Mouse (Mus musculus): ENCODE measurements around the gene Fat4.

Fat4 gene

GRCm38 (mm10) chr3:38907676-38908425 is 21.1 kb downstream of the Fat4 start:
- DNase-seq, result no peak

DNA sequence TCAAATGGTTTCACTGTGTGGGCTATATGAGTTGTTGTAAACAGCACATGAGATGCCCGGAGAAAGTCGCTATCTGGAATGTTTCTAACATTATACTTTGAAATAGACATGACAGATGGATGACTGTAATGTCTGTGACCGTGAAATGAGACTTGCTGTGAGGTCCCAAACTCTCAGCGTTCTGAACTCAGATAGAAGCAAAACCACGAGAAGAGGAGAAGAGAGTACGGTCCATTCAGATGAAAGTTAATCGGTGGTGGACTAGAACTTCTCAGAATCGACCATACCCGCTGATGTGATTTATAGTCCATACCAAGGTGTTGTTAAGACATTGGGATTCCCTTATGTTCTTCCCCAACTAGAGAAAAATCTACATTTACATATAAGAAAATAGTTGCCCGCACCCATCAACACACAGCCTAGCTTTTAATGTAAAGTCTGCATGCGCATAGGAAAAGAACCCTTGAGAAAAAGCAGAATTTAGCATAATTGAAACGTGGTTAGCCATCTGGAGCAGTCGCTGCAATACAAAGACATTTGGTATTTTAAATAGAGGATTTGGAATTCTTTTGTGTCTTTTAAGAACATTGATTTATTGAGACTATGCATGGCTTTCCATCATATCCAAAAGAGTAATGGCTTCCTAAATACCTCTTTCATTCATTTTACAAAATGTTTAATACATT is 21.8 kb downstream of the Fat4 start:
- no peak for DNase-seq

DNA sequence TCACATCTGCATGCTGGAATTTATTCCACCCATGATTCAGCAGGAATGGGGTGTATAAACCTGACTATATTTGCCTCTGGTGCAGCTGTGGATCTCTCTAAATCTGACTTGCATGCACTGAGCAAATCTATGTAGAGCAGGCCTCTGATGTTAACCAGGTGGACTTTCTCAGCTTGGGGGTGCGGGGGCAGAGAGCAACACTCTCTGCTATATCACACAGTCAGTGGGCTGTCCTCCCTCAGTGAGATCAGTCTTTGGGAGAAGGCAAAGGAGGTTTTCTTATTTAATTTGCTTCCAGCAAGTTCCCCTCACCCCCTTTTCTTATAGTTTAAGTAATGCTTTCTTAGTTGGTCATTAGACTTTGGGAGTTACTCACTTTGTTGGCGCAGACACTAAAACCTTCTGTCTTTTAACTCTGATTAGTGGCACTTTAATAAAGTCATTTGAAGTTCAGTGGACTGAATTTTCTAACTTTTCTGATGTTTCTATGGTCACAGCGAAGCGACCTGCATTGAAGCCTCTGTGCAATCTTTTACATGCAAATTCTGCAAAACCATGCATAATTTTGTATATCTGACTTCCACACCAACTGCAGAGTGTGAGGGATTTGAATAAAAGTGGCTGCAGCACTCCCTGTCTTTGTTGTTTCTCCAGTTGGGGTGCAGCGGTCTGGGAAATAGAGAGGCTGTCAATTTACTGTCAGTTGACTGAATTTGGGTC is 26.2 kb downstream of the Fat4 start:
- no peak for DNase-seq

DNA sequence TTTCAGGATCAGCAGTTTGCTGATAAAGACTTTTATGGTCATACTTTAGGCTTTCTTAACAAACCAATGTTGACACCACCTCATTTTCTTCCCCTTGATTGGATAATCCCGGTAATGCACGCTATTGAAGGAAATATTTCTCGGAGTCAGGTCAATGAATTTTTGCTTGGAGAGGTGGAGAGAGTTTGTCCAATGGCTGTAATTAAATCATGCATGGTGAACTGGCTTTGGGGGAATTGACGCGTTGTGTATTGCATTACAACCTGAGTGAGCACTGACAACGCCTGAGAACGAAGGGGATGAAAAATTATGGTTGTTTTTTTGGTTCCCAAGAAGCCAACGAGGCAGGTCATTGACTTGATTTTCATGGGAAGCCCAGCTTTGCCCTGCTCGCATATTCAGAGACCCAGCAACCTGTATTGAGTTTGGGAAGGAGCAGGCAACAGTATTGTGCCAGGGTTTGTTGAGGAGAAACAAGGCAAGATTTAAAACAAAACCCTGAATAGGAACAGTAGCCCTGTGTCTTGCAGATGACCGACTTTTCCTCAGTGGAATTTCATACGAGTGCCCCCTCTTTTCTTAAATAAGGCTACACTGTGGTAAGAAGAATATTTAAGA is 26.9 kb downstream of the Fat4 start:
- no peak for DNase-seq

DNA sequence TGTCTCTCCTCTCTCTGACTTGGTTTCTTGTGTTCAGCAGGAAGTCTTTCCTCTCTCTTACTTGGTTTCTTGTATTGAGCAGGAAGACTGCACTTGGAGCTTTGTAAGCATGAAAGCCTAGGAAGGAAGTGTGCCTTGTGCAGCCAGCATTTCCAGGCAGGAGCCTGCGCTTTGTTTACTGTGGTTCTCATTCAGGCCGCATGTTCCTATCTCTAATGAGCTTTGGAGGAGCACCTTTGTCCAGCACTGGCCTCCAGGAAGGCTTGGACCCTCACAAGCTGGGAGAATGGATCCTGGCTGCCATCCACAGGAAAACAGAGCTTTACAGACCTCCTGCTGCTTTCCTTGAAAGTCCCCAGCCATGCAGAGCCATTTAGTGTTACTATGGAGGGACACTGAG is 32.2 kb downstream of the Fat4 start:
- DNase-seq, result no peak

DNA sequence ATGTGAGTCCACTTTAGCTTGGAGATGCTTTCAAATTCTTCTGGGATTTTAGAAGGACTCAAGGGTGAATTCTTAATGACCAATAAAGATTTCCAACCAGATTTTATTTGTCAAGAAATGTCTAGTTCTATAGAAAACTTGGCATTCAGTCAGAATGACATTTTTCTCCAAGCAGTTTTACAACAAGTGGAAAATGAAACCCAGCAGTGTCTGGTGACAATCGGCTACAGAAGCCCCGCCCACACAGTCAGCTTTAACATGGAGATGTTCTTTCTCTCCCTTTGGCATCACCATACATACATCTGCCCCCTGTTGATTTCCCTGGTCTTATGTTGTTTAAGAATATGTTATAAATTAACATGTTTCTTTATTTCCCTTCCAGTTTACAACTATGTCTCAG is 34.3 kb downstream of the Fat4 start:
- DNase-seq, result no peak

- DNase-seq, result no peak
Measured at GRCm38 (mm10) chr3:38923251-38923686, 36.5 kb downstream of the Fat4 start.

DNA sequence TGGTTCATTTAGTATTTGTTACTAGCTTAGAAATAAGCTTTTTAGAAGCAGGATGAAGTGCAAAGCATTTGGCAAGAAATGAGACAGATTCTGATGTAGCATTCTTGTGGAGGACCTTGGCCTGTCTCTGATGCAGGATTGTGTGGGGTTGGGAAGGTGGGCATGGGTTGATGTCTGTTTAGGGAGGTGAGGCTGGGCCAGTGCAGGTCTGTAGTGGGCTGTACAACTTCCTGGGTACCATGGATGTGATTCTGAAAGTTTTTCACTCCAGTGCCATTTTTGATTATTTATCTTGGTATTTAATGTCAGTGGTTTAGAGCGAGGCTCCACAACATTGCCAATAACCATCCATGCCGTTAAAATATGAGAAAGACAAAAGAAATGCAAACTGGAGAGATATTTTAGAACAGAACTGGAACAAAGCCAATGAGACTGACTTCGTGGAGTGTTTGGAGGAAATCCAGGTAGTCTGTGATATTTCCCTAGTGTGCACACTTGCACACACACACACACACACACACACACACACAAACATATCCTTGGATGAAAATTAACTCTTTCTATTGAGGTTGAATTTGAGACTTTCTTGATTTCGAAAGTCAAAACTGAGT is 41.4 kb downstream of the Fat4 start:
- no peak for DNase-seq

DNA sequence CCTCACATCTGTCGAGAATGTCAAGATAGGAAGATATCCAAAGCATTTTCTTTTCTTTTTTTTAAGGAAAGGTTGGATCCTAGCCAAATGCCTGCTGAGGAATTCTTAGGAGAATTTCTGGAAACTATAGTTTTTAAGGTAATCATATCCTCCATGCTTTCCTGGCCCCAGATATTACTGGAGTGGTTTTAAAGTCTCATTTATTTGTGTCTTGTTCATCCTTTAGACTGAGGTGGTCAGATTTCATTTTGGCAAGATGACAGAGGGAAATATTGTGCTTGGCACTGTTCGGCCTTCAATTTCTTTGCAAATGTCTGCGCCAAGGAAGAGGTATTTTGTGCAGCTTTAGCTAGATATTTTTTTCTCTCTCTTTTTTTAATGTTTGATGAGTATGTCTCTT is 42.0 kb downstream of the Fat4 start:
- no peak for DNase-seq

DNA sequence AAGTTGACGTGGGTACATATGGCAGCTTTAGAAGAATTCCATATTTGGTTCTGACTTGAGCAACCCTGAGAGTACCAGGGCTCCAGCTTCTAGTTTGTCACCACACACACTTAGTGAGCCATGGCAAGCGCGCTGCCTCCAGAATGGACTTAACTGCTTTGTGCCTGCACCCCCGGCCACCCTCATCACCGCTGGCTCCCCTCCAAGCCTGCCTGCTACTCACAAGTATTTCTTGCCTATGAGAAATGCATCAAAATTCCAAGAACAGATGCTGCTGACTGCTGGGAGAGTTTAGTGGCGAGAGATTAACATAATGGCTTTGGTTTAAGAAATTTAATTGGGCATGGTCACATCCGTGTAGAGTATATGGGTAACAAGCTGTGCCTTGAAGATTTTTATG is 48.0 kb downstream of the Fat4 start:
- no peak for DNase-seq

GRCm38 (mm10) chr3:38936485-38936884 is 49.7 kb downstream of the Fat4 start:
- no peak for DNase-seq

DNA sequence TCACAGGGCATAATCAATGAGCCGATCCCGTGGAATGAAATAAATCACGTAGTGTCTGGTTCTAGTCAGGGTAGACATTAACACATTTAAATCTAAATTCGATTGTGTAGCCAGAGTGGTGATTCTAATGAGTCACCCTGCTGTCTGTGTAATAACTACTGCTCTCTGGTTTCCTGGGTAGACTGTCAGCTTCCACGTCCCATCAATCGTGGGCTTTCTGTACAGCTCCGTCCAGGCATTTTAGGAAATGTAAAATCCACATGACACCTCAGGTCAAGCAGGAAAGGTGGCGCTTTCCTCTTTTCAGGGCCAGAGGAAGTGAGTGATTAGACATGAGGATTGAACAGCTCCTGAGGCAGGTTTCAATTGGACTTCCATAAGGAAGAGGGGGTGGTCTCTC is 50.4 kb downstream of the Fat4 start:
- DNase-seq, result no peak

DNA sequence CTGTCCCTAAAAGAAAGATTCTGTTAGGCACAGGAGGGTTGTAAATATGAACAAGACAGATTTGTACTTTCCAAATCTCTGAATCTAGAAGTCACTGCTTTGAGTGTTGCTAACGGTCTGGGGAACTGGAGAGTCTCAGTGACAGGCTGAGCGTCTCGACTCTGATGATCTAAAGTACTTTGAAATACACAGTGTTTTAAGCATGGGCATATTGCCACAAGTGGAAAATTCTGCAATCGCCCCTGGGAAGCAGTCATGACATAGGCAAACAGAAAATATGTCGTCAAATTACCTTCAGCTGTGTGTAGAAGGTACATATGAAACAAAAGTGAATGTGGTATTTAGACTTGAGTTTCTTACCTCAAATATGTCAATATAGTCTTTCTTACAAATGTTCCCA is 51.4 kb downstream of the Fat4 start:
- DNase-seq, result no peak

- DNase-seq, result no peak
Measured at GRCm38 (mm10) chr3:38939573-38939972, 52.8 kb downstream of the Fat4 start.

DNA sequence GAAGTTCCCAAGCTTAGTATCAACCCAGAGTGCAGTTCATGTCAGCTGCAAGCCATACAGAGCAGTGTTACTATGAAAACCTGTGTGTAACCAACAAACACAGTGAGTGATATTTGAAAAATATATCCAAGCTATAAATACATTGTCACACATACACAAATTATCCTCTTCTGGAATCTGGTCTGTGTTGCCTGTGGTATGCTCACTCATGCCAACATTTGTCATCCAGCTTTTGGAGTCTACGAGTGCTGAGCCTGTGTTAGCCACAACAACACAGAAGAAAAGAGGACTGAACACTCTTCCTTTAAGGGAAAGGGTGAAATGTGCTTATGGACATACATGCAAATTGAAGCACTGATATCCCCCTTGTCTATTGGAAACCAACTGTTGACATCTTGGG is 53.6 kb downstream of the Fat4 start:
- no peak for DNase-seq

DNA sequence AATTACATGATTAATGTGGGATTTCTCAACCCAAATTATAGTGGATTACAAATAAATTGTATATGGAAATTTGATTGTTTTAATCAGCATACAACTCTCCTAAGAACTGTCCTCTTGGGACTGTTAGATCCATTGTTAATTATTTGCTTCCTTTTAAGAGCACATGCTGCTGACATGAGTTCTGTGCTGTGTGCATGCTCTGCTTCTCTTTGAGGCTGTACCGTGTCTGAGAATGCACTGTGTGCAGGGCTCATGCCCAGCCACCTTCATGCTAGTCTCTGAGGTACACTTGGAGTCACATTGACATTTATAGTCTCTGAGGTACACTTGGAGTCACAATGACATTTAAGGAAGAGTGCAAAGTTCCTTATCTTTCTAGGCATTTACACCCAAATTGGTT is 58.4 kb downstream of the Fat4 start:
- no peak for DNase-seq

GRCm38 (mm10) chr3:38947706-38948105 is 61.0 kb downstream of the Fat4 start:
- no peak for DNase-seq

DNA sequence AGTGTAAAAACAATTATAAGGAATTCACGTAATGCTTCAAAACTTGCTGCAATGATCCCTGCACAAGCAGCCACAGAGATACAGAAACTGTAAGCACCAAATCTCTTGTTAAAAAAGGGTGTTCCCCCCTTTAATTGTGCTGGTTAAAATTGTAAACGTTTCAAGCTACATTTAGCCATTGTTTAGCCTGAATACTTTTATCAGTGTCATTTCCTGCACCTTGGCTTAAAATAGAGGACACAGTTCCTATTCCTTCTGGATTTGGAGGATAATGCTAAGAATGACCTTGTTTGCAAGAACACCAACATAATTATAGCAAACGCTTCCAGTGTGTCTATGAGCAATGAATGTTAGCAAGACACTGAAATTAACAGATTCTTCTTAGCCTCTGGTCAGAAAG is 65.9 kb downstream of the Fat4 start:
- no peak for DNase-seq

DNA sequence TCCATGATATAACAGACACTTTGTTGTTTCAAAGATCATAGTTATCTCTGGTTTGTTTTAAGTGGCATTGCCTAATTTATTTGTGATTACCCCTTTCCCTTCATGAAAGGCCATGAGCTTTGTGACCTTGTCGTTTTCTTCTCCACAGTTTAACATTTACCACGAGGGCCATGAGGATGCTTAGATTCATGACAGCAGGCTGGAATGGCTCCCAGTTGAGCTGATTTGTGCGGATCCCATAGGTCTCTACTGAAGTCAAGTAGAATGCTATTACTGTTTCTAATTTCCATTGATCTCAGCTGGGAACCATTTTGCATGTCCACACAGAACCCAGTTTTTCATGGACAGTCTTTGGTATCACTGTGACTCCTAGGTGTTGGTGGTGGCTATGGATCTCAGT is 67.5 kb downstream of the Fat4 start:
- DNase-seq, result no peak

- no peak for DNase-seq
Measured at GRCm38 (mm10) chr3:38956012-38956648, 69.4 kb downstream of the Fat4 start.

GRCm38 (mm10) chr3:38957186-38957585 is 70.4 kb downstream of the Fat4 start:
- no peak for DNase-seq

DNA sequence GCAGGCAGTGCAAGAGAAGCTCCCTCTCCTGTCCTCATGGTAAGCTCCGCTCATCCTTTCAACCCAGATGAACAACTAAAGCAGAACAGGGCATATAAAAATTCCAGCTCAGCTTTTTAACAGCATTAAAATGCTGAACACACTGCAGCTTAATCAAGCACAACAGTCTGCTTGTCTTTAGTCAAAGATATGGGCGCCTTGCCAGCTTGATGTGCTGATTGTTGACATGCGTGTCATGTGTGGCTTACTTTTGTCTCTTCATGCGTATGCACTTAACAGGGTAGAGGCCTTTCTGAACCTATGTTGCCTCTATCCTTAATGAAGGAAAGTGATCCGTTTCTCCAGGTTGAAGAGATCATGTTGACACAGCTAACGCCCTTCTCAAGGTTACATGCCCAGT is 75.6 kb downstream of the Fat4 start:
- DNase-seq, result no peak

GRCm38 (mm10) chr3:38967480-38967879 is 80.7 kb downstream of the Fat4 start:
- DNase-seq, result no peak

Data from cerebellum, adult 18-20 months (tissue).